ENCODE assay signal across 8 mouse cellular contexts in genomic region chr7:27178324-27179216, GRCm38 (mm10). TPM values are rescaled to one million over a fixed set of nuclear protein-coding genes. Genes with fewer than 3 reads are reported as not detected.
DNase-seq lines count a peak whose midpoint lies in the region; ATAC-seq and TF ChIP-seq lines count a peak whose summit lies in the region.

Gene Rab4b, minus strand, starts transcription at chr7:27178896.

- peak within 1 kb of the TSS; percentile 94 for H3K27ac ChIP-seq in gastrocnemius, adult 2 months
- H3K27ac ChIP-seq in hindbrain, postnatal 0 days: peak within 1 kb of the TSS; percentile 93
- peak within 1 kb of the TSS; percentile 95 for H3K27ac ChIP-seq in left cerebral cortex, adult 2 months

- under 1% methylated on average over 52 of the region's 53 CpGs for WGBS in hindbrain, postnatal 0 days

- H3K9me3 ChIP-seq in hindbrain, postnatal 0 days (ENCODE audit: low read length): no peaks in the 10 kb centered on the region

- peak; percentile 69 for TF ChIP-seq CTCF in gastrocnemius, adult 2 months (IDR thresholded peaks at IDR 0.05)
- TF ChIP-seq CTCF in hindbrain, postnatal 0 days (IDR thresholded peaks at IDR 0.05; ENCODE audit: low read depth): peak; percentile 83
- TF ChIP-seq CTCF in left cerebral cortex, adult 2 months (IDR thresholded peaks at IDR 0.05): peak; percentile 63

- H3K4me2 ChIP-seq in hindbrain, postnatal 0 days (ENCODE audit: low read depth, low read length): peak within 1 kb of the TSS; percentile 62

- H3K4me1 ChIP-seq in hindbrain, postnatal 0 days (ENCODE audit: insufficient read depth, low read length): peaks cover 7% of the 10 kb centered on the region

- peak within 1 kb of the TSS; percentile 89 for H3K4me3 ChIP-seq in gastrocnemius, adult 2 months
- H3K4me3 ChIP-seq in hindbrain, postnatal 0 days (ENCODE audit: low read length): peak within 1 kb of the TSS; percentile 66
- H3K4me3 ChIP-seq in left cerebral cortex, adult 2 months: peak within 1 kb of the TSS; percentile 80

- ATAC-seq in common myeloid progenitor, adult 5-6 weeks (replicated peaks; ENCODE audit: low read depth, poor library complexity, severe bottlenecking): peak; percentile 94
- peak; percentile 98 for ATAC-seq in hindbrain, postnatal 0 days
- peak; percentile 93 for ATAC-seq in megakaryocyte, adult 5-6 weeks (ENCODE audit: poor library complexity, severe bottlenecking)

- H3K27me3 ChIP-seq in hindbrain, postnatal 0 days (ENCODE audit: insufficient read depth, low read length): no peaks in the 10 kb centered on the region

- H3K9ac ChIP-seq in hindbrain, postnatal 0 days (replicated peaks; ENCODE audit: low read length): peak within 1 kb of the TSS; percentile 60

- H3K36me3 ChIP-seq in hindbrain, postnatal 0 days (ENCODE audit: insufficient read depth, low read length): peaks cover 8% of the 10 kb centered on the region

- peak; percentile 100 for DNase-seq in ZHBTc4 (ENCODE audit: low read depth, low spot score)
- peak; percentile 99 for DNase-seq in gastrocnemius, adult 2 months
- peak; percentile 99 for DNase-seq in hindbrain, postnatal 0 days (ENCODE audit: low spot score)
- peak; percentile 98 to 99 for DNase-seq in left cerebral cortex, adult 2 months (ENCODE audit: extremely low spot score in 1 of 2, low spot score in 2 of 2)
- DNase-seq in right cerebral cortex, adult 2 months (ENCODE audit: low spot score in 2 of 2): peak; percentile 99 to 100
- DNase-seq in urinary bladder, postnatal 14 days (ENCODE audit: low spot score): peak; percentile 100

- intact Hi-C loops in gastrocnemius, adult 2 months (cut with DNase I): loop anchor here (1.0 to 5.0 kb wide), 2 partner anchors 17 to 494 kb away; partner anchors contain the start of genes BC024978 and Map3k10
- intact Hi-C loops in left cerebral cortex, adult 2 months (cut with DNase I): loop anchor here (1.0 kb wide), 1 partner anchor 11 kb away; no protein-coding TSS in a partner anchor

RNA-seq across cellular contexts. Expression of gene Rab4b, which starts in this region (rescaled TPM):
- total RNA-seq in common myeloid progenitor, adult 5-6 weeks (2017): 10.6 and 21.7 TPM in 2 replicates
- 1 to 10 TPM; 5.7 to 6.5 TPM for total RNA-seq in gastrocnemius, adult 2 months (2021)
- 66.7 and 76.9 TPM in 2 replicates for total RNA-seq in hindbrain, postnatal 0 days (2014; rRNA removed)
- polyA plus RNA-seq in hindbrain, postnatal 0 days (2015; fragmentation: Nextera tagmentation; extraction: Ambion mirVana): 125 and 128 TPM in 2 replicates
- 10 to 100 TPM; 89.7 to 93.2 TPM for total RNA-seq in left cerebral cortex, adult 2 months (2021)
- 65.7 and 73.7 TPM in 2 replicates for total RNA-seq in megakaryocyte, adult 5-6 weeks (2015)
- total RNA-seq in megakaryocyte, adult 5-6 weeks (2017): 26.8 and 30.4 TPM in 2 replicates

Comparison
In these comparisons a context has a peak if more than half of its experiments do, and no peak if none do; other contexts are left out.
1. Peak in every context shown above with its lines: DNase-seq, ATAC-seq, H3K4me3 ChIP-seq and H3K27ac ChIP-seq.